Mouse (Mus musculus): ENCODE measurements at regions not wholly inside any gene's neighbourhood (a gene's known extent, or its start where the extent isn't known, plus 50 kb on each side); places are given as distances from the start of the nearest gene placed in this dataset.

DNA sequence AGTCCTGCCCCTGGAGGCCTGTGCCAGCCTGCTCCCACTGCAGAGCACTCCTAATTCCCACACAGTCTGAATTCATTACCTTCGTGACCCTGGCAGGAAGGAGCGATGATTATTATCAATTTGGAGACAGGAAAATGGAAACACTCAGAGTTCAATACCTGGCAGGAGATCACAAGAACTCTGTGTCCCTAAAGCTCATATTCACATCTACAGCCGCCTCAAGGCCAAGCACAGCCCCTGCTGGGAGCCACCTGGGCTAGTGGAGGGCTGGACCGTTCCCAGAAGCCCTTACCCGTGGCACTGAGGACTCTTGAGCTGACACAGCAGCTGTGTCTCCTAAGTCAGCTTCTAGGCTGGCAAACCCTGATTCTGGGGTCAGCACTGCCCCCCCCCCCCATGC, 124.8 kb upstream of the Sdk2 start:
- WGBS = 61% methylated on average over 5 of the region's 5 CpGs
- H3K4me1 ChIP-seq (ENCODE audit: control insufficient read depth, insufficient read depth, low read length) = no peaks in the 10 kb centered on the region
- no peak overlapping the region for H3K27ac ChIP-seq (ENCODE audit: insufficient read depth, low read depth, low read length)
- no peaks in the 10 kb centered on the region for H3K27me3 ChIP-seq (replicated peaks; ENCODE audit: control insufficient read depth, insufficient read depth, low read length)
- H3K36me3 ChIP-seq (ENCODE audit: control insufficient read depth, insufficient read depth, low read length) = no peaks in the 10 kb centered on the region
- TF ChIP-seq CTCF (conservative IDR thresholded peaks at IDR 0.05; ENCODE audit: insufficient read depth, insufficient read length, low read depth, low read length) (no peak), POLR2A (IDR thresholded peaks at IDR 0.05; ENCODE audit: low read depth, low read length) (no peak)
- H3K4me3 ChIP-seq (ENCODE audit: insufficient read depth, low read depth, low read length) = no peak overlapping the region
- DNase-seq = no peak

DNA sequence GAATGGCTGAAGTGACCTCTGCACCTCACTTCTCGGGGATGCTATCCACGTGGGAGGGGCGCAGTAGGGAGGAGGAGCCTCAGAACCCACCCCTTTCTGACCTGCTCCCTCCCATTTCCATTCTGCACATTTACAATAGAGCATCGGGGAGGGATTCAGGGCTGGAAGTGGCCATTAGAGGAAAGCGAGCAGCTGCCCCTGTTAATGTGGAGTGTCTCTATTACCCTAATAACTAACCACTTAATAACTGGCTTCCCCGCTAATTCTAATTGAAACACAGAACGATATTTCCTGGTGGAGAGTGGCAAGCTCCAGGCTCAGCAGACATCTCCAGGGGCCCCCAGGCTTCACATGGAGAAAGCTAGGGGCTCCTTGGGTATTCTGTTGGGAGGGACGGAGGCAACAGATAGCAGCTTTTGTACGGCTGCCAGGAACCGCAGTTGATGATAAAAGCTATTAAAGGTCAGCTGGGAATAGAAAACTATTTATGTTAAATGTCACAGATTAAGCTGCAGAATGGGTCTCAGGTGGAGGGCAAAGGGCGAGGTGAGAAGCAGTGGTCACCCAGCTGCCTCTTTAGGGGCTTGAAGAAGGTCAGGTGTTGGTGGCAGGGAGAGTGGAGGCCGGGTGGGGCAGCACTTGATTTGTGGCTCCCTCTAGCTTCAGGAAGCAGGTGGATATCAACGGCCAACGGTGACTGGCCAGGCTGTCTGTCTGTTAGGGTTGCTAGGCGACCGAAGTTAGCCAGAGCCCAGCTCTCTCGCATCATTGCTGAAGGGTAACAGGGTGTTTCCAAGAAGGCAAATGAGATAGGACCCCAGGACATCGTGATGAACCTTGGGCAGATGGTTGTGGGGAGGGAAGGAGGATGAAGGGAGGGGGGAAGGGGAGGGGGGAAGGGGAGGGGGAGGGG, 118.4 kb upstream of the Sdk2 start:
- Histone ChIP-seq H3K36me3 (ENCODE audit: control insufficient read depth, insufficient read depth, low read length) (no peaks in the 10 kb centered on the region), H3K27ac (ENCODE audit: insufficient read depth, low read depth, low read length) (no peak overlapping the region), H3K27me3 (replicated peaks; ENCODE audit: control insufficient read depth, insufficient read depth, low read length) (no peaks in the 10 kb centered on the region), H3K4me3 (ENCODE audit: insufficient read depth, low read depth, low read length) (no peak overlapping the region), H3K4me1 (ENCODE audit: control insufficient read depth, insufficient read depth, low read length) (no peaks in the 10 kb centered on the region)
- 25% methylated on average over 17 of the region's 18 CpGs for WGBS
- no peak for TF ChIP-seq CTCF (conservative IDR thresholded peaks at IDR 0.05; ENCODE audit: insufficient read depth, insufficient read length, low read depth, low read length)
- TF ChIP-seq POLR2A (IDR thresholded peaks at IDR 0.05; ENCODE audit: low read depth, low read length) = no peak
- DNase-seq = peak; percentile 25

GRCm38 (mm10) chr11:114184431-114184830, 117.6 kb upstream of the Sdk2 start:
- H3K4me1 ChIP-seq (ENCODE audit: control insufficient read depth, insufficient read depth, low read length) = no peaks in the 10 kb centered on the region
- no peak for TF ChIP-seq POLR2A (IDR thresholded peaks at IDR 0.05; ENCODE audit: low read depth, low read length)
- 0 out of 2 replicates have a peak, but pooled peaks have one; percentile 12 for TF ChIP-seq CTCF (conservative IDR thresholded peaks at IDR 0.05; ENCODE audit: insufficient read depth, insufficient read length, low read depth, low read length)
- WGBS = 77% methylated on average over 5 of the region's 5 CpGs
- no peak overlapping the region for H3K27ac ChIP-seq (ENCODE audit: insufficient read depth, low read depth, low read length)
- DNase-seq = no peak
- no peak overlapping the region for H3K4me3 ChIP-seq (ENCODE audit: insufficient read depth, low read depth, low read length)
- no peaks in the 10 kb centered on the region for H3K36me3 ChIP-seq (ENCODE audit: control insufficient read depth, insufficient read depth, low read length)
- no peaks in the 10 kb centered on the region for H3K27me3 ChIP-seq (replicated peaks; ENCODE audit: control insufficient read depth, insufficient read depth, low read length)

DNA sequence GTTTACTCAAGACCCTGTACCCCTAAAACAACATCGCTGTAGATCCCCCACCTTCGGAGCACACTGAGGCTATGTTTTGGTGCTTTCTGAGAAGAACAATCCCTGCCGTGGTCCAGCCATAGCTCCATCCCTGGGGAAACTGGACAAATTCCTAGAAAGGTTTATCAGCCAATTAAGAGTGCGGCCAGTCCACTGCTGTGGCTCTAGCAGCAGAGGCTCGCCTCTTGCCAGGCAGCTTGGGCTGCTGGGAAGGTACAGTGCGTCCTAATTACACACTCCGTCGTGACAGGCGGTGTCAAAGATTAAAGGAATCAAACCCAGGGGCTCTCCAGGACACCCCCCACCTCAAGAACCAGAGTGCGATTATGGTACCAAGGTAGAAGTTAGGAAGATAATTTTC, 116.4 kb upstream of the Sdk2 start:
- Histone ChIP-seq H3K36me3 (ENCODE audit: control insufficient read depth, insufficient read depth, low read length) (no peaks in the 10 kb centered on the region), H3K4me1 (ENCODE audit: control insufficient read depth, insufficient read depth, low read length) (no peaks in the 10 kb centered on the region), H3K4me3 (ENCODE audit: insufficient read depth, low read depth, low read length) (no peak overlapping the region), H3K27me3 (replicated peaks; ENCODE audit: control insufficient read depth, insufficient read depth, low read length) (no peaks in the 10 kb centered on the region), H3K27ac (ENCODE audit: insufficient read depth, low read depth, low read length) (no peak overlapping the region)
- DNase-seq = no peak
- TF ChIP-seq CTCF (conservative IDR thresholded peaks at IDR 0.05; ENCODE audit: insufficient read depth, insufficient read length, low read depth, low read length) = no peak
- TF ChIP-seq POLR2A (IDR thresholded peaks at IDR 0.05; ENCODE audit: low read depth, low read length) = no peak
- WGBS = 87% methylated on average over 10 of the region's 10 CpGs

- Histone ChIP-seq H3K4me1 (ENCODE audit: control insufficient read depth, insufficient read depth, low read length) (no peaks in the 10 kb centered on the region), H3K27ac (ENCODE audit: insufficient read depth, low read depth, low read length) (no peak overlapping the region), H3K4me3 (ENCODE audit: insufficient read depth, low read depth, low read length) (no peak overlapping the region), H3K27me3 (replicated peaks; ENCODE audit: control insufficient read depth, insufficient read depth, low read length) (no peaks in the 10 kb centered on the region), H3K36me3 (ENCODE audit: control insufficient read depth, insufficient read depth, low read length) (no peaks in the 10 kb centered on the region)
- DNase-seq = no peak
- WGBS = 70% methylated on average over 6 of the region's 6 CpGs
- TF ChIP-seq POLR2A (IDR thresholded peaks at IDR 0.05; ENCODE audit: low read depth, low read length) = no peak
- TF ChIP-seq CTCF (conservative IDR thresholded peaks at IDR 0.05; ENCODE audit: insufficient read depth, insufficient read length, low read depth, low read length) = no peak
These were observed 112.1 kb upstream of the Sdk2 start for GRCm38 (mm10) chr11:114178746-114179472.

GRCm38 (mm10) chr11:114177789-114178188, 110.9 kb upstream of the Sdk2 start:
- H3K36me3 ChIP-seq (ENCODE audit: control insufficient read depth, insufficient read depth, low read length) = no peaks in the 10 kb centered on the region
- DNase-seq = no peak
- no peak overlapping the region for H3K27ac ChIP-seq (ENCODE audit: insufficient read depth, low read depth, low read length)
- 70% methylated on average over 4 of the region's 4 CpGs for WGBS
- H3K27me3 ChIP-seq (replicated peaks; ENCODE audit: control insufficient read depth, insufficient read depth, low read length) = no peaks in the 10 kb centered on the region
- no peak overlapping the region for H3K4me3 ChIP-seq (ENCODE audit: insufficient read depth, low read depth, low read length)
- H3K4me1 ChIP-seq (ENCODE audit: control insufficient read depth, insufficient read depth, low read length) = no peaks in the 10 kb centered on the region
- TF ChIP-seq CTCF (conservative IDR thresholded peaks at IDR 0.05; ENCODE audit: insufficient read depth, insufficient read length, low read depth, low read length) (no peak), POLR2A (IDR thresholded peaks at IDR 0.05; ENCODE audit: low read depth, low read length) (no peak)

DNA sequence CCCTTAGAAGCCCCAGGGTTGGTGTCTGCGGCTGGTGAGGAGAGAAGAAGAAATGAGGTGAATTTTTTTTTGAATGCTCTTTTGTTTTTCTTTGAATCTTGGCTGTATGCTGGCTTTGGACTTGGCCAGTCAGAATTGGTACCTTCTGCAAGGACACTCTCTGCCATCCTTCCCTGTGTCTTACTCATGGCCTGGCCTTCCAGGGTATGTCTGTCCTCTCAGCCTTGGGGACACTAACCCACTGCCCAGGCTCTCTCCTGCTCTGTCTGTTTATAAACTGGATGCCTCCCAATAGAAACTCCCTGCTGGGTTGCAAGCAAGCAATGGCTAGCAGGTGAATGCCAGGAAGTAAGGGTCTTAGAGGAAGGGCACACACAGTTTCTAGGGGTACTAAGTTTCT, 110.4 kb upstream of the Sdk2 start:
- H3K4me3 ChIP-seq (ENCODE audit: insufficient read depth, low read depth, low read length) = no peak overlapping the region
- no peak for DNase-seq
- no peaks in the 10 kb centered on the region for H3K36me3 ChIP-seq (ENCODE audit: control insufficient read depth, insufficient read depth, low read length)
- WGBS = 85% methylated on average over 1 of the region's 1 CpGs
- no peak overlapping the region for H3K27ac ChIP-seq (ENCODE audit: insufficient read depth, low read depth, low read length)
- H3K4me1 ChIP-seq (ENCODE audit: control insufficient read depth, insufficient read depth, low read length) = no peaks in the 10 kb centered on the region
- no peaks in the 10 kb centered on the region for H3K27me3 ChIP-seq (replicated peaks; ENCODE audit: control insufficient read depth, insufficient read depth, low read length)
- TF ChIP-seq POLR2A (IDR thresholded peaks at IDR 0.05; ENCODE audit: low read depth, low read length) (no peak), CTCF (conservative IDR thresholded peaks at IDR 0.05; ENCODE audit: insufficient read depth, insufficient read length, low read depth, low read length) (no peak)

All from kidney, adult 2 months (tissue).